Mouse (Mus musculus) brain, embryonic 14.5 days (tissue): Measurements from ENCODE around the gene Stk11ip.

ENCODE experiments used
- CTCF ChIP-seq: fragments of 200-500 bp; IDR thresholded peaks from 2 replicates; pipeline ENCODE4 v1.5.1; 2012; ENCODE audit warnings: inconsistent platforms, mild to moderate bottlenecking, moderate library complexity, borderline replicate concordance; ENCODE audit not compliant: insufficient read depth, insufficient read length; ENCODE audit errors: extremely low read depth
- POLR2A ChIP-seq: fragments of 200-500 bp; IDR thresholded peaks from 2 replicates; pipeline ENCODE4 v1.6.1; 2012; ENCODE audit warnings: mild to moderate bottlenecking, inconsistent platforms, borderline replicate concordance; ENCODE audit not compliant: poor library complexity, insufficient read depth, insufficient read length, severe bottlenecking; ENCODE audit errors: extremely low read depth

- no peak for TF ChIP-seq CTCF
- no peak for TF ChIP-seq POLR2A
Measured at GRCm38 (mm10) chr1:75501905-75502304, 19.4 kb upstream of the Stk11ip start.
